Mouse (Mus musculus) hindbrain, embryonic 10.5 days (tissue): ENCODE results near the gene Btbd6. TPM values are rescaled to one million over a fixed set of nuclear protein-coding genes. Genes with fewer than 3 reads are reported as not detected.

Experiments used
- DNase-seq: peaks from one replicate; pipeline ENCODE4 v3.0.0-alpha.2; 2017; ENCODE audit warnings: low spot score
- H3K27ac ChIP-seq: fragments of 300-500 bp; sonication (generic); 2 replicates; pipeline ENCODE4 v1.5.1; 2016; ENCODE audit warnings: mild to moderate bottlenecking, moderate library complexity
- H3K27me3 ChIP-seq: fragments of 300-500 bp; sonication (generic); 2 replicates; pipeline ENCODE4 v1.6.1; 2016; ENCODE audit warnings: mild to moderate bottlenecking; ENCODE audit not compliant: poor library complexity, insufficient read depth, severe bottlenecking
- H3K36me3 ChIP-seq: fragments of 300-500 bp; sonication (generic); 2 replicates; pipeline ENCODE4 v1.6.1; 2016; ENCODE audit warnings: mild to moderate bottlenecking, moderate library complexity
- H3K4me1 ChIP-seq: fragments of 300-500 bp; sonication (generic); replicated peaks from 2 replicates; pipeline ENCODE4 v1.6.1; 2016; ENCODE audit warnings: mild to moderate bottlenecking
- H3K4me3 ChIP-seq: fragments of 300-500 bp; sonication (generic); 2 replicates; pipeline ENCODE4 v1.5.1; 2016; ENCODE audit warnings: mild to moderate bottlenecking, moderate library complexity
- H3K9me3 ChIP-seq: fragments of 300-500 bp; sonication (generic); 2 replicates; pipeline ENCODE4 v1.6.1; 2016; ENCODE audit warnings: mild to moderate bottlenecking, moderate library complexity
- WGBS: fragments of 180-500 bp; shearing (Covaris S2); methylation state at CpG from one replicate; pipeline ENCODE4 v1.1.7; 2016; 5-methylcytosine and 5-hydroxymethylcytosine counted together
- polyA plus RNA-seq: library from polyadenylated mRNA; unstranded; fragments of >200 nt; fragmentation: Nextera tagmentation; extraction: Ambion mirVana; gene quantifications from 2 replicates; pipeline ENCODE4 v1.2.1, GENCODE M21; 2016

Gene Btbd6
- polyA plus RNA-seq, 1 experiment from 2014 or later = 27.2 TPM

DNA sequence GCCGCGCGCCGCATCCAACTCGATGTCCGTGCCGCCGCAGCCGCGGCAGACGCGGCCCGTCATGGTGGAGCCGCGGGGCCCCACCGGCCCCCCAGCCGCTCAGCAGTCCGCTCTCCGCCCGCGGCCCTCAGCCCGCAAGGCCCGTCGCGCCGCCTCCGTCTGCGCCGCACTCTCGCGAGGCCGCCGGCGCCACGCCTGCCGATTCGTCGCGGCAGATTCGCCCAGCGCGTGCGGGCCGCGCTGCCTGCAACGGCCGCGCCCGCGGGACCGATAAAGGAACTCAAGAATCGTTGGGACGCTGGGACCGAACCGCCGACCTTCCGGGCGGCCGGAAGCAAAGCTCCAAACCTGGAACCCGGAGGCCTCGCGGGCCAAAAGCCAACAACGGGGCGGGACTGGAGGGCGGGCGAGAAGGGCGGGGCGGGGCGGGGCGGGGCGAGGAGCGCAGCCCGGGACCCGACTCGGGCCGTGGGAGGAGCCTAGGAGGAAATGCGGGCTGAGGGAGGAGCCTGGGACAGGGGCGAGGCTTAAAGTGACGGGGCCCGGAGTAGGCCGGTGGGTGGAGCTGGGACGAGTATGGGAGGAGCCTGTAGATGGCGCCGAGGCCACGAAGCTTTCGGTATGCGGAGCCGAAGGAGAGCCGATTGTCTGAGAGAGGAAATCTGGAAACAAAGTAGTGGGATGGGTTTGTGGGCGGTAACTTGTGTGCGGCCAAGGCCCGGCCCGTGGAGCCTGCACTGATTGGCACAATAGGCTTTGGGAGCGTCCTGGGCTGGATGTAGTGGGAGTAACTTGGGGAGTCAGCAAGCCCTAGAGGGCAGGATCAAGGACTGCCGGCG is 24.2 kb downstream of the Btbd6 start, which contains the start of gene Brf1:
Gene Brf1, minus strand, starts transcription at position 411 of the 839 bp plus-strand sequence.
- H3K4me3 ChIP-seq = peak within 1 kb of the TSS; percentile 88
- peak; percentile 99 for DNase-seq
- H3K27me3 ChIP-seq = no peaks in the 10 kb centered on the region
- H3K27ac ChIP-seq = peak within 1 kb of the TSS; percentile 97
- WGBS = under 1% methylated on average over 96 of the region's 96 CpGs
- H3K4me1 ChIP-seq = peaks cover 50% of the 10 kb centered on the region
- H3K9me3 ChIP-seq = no peaks in the 10 kb centered on the region
- peaks cover 19% of the 10 kb centered on the region for H3K36me3 ChIP-seq

DNA sequence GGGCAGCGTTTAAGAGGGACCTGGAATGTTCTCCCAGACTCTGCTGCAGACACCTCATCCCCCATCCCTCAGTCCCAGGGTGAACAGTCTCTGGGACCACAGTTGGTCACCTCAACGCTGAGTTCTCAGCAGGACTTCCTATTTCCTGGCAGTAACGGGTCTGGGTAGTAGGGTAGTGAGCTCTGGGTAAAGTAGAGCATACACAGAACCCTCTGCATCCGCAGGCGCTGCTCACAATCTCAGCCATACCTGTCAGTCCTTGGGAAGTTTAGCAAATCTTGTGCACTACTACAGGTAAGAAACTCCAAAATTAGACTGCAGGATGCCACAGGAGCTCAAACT is 24.8 kb downstream of the Btbd6 start:
- H3K36me3 ChIP-seq = peaks cover 13% of the 10 kb centered on the region
- peak overlapping the region; percentile 97 for H3K27ac ChIP-seq
- peaks cover 50% of the 10 kb centered on the region for H3K4me1 ChIP-seq
- no peaks in the 10 kb centered on the region for H3K27me3 ChIP-seq
- no peak for DNase-seq
- WGBS = 7% methylated on average over 5 of the region's 5 CpGs
- H3K4me3 ChIP-seq = peak overlapping the region; percentile 88
- H3K9me3 ChIP-seq = no peaks in the 10 kb centered on the region

DNA sequence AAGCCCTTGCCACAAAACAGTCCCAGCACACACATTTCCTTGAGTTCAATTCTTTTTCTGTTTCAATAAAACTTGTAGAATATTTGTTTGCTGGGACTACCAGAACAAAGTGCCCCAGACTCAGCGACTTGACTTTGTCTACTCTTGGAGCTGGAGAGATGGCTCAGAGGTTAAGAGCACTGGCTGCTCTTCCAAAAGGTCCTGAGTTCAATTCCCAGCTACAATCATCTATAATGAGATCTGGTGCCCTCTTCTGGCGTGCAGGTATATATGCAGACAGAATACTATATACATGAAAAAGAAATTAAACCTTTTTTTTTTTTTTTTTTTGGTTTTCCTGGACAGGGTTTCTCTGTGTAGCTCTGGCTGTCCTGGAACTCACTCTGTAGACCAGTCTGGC is 26.4 kb downstream of the Btbd6 start:
- Histone ChIP-seq H3K9me3 (no peaks in the 10 kb centered on the region), H3K36me3 (no peaks in the 10 kb centered on the region), H3K4me1 (peaks cover 40% of the 10 kb centered on the region), H3K4me3 (no peak overlapping the region), H3K27me3 (no peaks in the 10 kb centered on the region), H3K27ac (no peak overlapping the region)
- WGBS = 42% methylated on average over 2 of the region's 2 CpGs
- DNase-seq = no peak

DNA sequence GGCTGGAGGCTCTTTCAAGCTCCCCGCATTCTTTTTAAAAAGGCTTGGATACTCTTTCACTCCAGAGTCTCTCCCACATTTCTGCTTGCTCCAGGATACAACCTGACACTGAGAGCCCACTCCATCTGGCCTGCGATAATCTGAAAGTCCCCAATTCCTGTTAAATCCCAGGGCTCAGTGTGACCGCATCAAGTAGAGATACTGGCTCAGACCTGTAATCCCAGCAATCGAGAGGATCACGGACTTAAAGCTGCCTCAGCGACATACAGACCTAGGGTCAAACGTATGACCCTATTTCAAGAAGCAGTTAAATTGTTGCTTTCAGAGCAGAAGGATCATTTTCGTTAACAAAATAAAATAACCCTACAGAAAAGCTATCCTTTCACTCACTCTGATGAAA is 27.7 kb downstream of the Btbd6 start:
- H3K36me3 ChIP-seq = no peaks in the 10 kb centered on the region
- no peaks in the 10 kb centered on the region for H3K27me3 ChIP-seq
- H3K4me1 ChIP-seq = peaks cover 29% of the 10 kb centered on the region
- no peak overlapping the region for H3K27ac ChIP-seq
- DNase-seq = no peak
- H3K4me3 ChIP-seq = no peak overlapping the region
- H3K9me3 ChIP-seq = no peaks in the 10 kb centered on the region
- WGBS = 80% methylated on average over 8 of the region's 8 CpGs

DNA sequence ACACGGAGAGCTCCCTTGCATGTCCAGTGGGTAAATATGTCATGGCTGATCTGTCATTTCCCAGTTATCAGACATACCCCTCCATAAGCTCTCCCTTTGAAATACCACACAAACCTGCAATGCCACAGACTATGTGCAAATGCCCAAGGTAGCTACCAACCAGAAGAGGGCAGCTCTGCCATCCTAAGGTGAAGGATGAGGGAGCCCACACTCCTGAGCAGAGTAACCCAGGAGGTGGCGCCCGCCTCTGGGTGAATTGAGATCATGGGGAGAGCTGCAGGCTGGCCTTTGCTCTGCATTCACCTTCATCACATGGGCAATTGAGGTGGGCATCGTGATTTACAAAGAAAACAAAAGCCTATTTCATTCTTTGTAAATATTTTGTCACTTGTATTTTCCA is 28.7 kb downstream of the Btbd6 start:
- WGBS = 38% methylated on average over 4 of the region's 4 CpGs
- H3K4me1 ChIP-seq = peaks cover 19% of the 10 kb centered on the region
- H3K27me3 ChIP-seq = no peaks in the 10 kb centered on the region
- H3K36me3 ChIP-seq = no peaks in the 10 kb centered on the region
- H3K9me3 ChIP-seq = no peaks in the 10 kb centered on the region
- H3K27ac ChIP-seq = no peak overlapping the region
- DNase-seq = no peak
- H3K4me3 ChIP-seq = no peak overlapping the region

DNA sequence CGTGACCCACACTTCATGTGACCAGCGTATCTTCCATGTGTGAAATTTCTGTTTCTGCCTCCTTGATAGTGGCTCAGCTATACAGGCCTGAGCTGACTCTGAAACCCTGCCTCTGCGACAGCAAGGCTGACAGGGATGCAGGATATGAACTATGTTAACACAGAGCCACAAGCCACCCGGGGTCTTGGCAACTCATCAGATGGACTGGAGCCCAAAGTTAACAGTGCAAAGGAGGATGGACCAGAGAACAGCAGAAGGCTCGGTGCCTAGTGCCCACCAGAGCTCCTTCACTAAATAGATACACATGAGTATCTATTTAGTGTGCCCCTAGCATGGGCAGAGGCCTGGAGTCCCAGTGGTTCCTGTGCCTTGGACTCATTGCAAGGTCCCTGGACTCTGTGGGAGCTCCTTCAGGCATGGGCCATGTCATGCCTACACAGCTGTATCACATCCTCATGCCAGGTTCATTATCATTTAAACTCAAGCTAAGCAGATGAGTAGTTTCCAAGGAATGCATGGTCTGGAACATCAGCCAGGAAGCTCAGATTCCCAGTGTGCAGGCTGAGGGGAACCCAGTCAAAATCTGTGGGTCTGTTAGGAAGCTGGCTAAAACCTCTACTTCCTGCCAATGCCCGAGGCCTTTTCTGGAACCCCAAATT is 35.5 kb downstream of the Btbd6 start:
- Histone ChIP-seq H3K27me3 (no peaks in the 10 kb centered on the region), H3K4me1 (peaks cover 37% of the 10 kb centered on the region), H3K9me3 (no peaks in the 10 kb centered on the region), H3K4me3 (no peak overlapping the region), H3K36me3 (no peaks in the 10 kb centered on the region), H3K27ac (peak overlapping the region; percentile 97; the same call in 1 of the 2 replicates)
- DNase-seq = no peak
- WGBS = 93% methylated on average over 6 of the region's 6 CpGs

DNA sequence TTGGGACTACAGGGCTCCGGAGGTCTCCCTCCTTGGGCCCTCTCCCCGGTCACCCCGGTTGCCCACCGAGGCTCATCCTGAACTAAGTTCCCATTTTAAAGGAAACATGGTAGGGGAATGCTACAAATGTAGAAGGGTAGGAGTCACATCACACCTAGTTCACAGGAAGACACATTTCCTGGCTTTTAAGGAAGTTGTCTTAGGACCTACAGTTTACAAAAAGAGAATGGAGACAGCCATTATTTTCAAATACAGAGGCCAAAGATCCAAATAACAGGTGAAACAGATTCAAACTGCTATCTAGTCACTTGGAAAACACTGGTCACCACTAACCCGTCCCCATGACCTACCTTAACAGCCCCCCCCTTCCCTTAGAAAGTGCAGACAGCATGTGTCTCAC is 36.2 kb downstream of the Btbd6 start:
- peak overlapping the region; percentile 97 for H3K27ac ChIP-seq
- no peak for DNase-seq

DNA sequence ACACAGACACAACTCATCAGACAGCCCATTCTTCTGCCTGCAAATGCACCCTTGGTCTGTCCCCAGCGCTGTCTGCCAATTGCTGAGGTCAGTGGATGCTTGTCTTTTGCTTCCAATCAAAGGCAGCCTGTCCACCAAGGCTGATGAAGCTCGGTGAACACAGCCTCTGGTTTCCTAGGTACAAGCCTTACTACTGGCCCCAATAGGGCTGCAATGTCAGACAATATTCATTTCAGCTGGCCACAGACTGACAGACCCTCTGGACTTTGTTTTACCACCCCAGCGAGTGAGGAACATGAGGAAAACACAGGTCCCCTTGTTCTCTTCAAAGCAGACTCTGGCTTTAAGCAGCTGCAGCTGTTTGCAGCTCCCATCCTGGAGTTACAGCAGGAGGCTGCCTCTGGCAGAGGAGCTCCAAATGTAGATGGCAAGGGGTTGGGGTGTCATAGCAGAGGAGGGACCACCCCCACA is 36.8 kb downstream of the Btbd6 start:
- Histone ChIP-seq H3K27me3 (no peaks in the 10 kb centered on the region), H3K4me1 (peaks cover 48% of the 10 kb centered on the region), H3K9me3 (no peaks in the 10 kb centered on the region), H3K4me3 (peak overlapping the region; percentile 97), H3K36me3 (no peaks in the 10 kb centered on the region), H3K27ac (peak overlapping the region; percentile 97)
- 61% methylated on average over 3 of the region's 3 CpGs for WGBS
- peak; percentile 41 for DNase-seq

More for the DNA sequence above, 36.2 kb downstream of the Btbd6 start:
- H3K27me3 ChIP-seq = no peaks in the 10 kb centered on the region
- H3K9me3 ChIP-seq = no peaks in the 10 kb centered on the region
- H3K4me3 ChIP-seq = no peak overlapping the region
- peaks cover 43% of the 10 kb centered on the region for H3K4me1 ChIP-seq
- no peaks in the 10 kb centered on the region for H3K36me3 ChIP-seq
- 91% methylated on average over 5 of the region's 5 CpGs for WGBS

DNA sequence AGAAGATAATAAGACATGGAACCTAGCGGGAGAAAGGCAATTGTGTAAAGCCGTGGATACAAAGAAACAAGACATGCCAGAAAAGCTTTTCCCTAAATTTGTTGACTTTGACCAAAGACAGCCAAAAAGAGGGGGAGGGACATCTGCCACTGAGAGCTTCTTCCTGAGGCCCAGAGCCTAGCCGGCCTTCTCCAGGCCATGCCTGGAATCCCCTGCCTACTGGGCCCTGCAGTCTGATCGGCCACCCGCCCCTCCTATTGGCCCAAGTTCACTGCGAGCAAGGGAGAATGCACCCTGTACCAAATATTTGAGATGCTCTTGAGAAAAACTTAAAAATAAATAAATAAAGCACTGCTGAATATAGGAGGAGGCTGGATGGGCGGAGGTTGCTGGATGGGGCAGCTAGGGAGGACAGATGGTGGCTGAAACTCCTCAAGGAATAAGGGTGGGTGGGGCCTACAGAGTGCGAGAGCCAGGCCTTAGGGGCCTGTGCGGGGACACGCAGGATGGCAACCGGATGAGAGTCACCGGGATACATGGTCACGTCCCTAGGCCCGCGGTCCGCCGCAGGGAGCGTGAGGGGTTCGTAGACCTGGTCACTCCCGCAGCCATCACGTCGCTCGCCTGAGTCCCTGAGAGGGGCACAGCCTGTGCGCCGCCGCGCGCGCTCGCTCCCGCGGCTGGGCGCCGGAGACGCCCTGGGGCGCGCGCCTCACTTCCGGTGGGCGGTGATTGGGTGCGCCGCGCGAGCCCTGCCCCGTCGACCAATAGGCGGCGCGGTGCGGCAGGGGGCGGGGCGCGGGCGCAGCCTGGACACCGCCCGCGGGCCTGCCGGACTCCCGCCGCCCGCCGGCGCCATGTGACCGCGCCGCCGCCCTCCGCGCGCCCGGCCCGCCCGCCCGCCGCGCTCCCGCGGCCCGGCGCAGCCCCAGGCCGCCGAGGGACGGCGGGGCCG is 37.6 kb downstream of the Btbd6 start, which contains the start of gene Pacs2:
Gene Pacs2, plus strand, starts transcription at position 905 of the 955 bp plus-strand sequence.
- H3K27ac ChIP-seq = peak within 1 kb of the TSS; percentile 97
- peaks cover 6% of the 10 kb centered on the region; the same call in 1 of the 2 replicates for H3K36me3 ChIP-seq
- peak within 1 kb of the TSS; percentile 97 for H3K4me3 ChIP-seq
- H3K4me1 ChIP-seq = peaks cover 48% of the 10 kb centered on the region
- DNase-seq = peak; percentile 90
- H3K27me3 ChIP-seq = no peaks in the 10 kb centered on the region
- WGBS = 6% methylated on average over 74 of the region's 85 CpGs
- H3K9me3 ChIP-seq = no peaks in the 10 kb centered on the region

DNA sequence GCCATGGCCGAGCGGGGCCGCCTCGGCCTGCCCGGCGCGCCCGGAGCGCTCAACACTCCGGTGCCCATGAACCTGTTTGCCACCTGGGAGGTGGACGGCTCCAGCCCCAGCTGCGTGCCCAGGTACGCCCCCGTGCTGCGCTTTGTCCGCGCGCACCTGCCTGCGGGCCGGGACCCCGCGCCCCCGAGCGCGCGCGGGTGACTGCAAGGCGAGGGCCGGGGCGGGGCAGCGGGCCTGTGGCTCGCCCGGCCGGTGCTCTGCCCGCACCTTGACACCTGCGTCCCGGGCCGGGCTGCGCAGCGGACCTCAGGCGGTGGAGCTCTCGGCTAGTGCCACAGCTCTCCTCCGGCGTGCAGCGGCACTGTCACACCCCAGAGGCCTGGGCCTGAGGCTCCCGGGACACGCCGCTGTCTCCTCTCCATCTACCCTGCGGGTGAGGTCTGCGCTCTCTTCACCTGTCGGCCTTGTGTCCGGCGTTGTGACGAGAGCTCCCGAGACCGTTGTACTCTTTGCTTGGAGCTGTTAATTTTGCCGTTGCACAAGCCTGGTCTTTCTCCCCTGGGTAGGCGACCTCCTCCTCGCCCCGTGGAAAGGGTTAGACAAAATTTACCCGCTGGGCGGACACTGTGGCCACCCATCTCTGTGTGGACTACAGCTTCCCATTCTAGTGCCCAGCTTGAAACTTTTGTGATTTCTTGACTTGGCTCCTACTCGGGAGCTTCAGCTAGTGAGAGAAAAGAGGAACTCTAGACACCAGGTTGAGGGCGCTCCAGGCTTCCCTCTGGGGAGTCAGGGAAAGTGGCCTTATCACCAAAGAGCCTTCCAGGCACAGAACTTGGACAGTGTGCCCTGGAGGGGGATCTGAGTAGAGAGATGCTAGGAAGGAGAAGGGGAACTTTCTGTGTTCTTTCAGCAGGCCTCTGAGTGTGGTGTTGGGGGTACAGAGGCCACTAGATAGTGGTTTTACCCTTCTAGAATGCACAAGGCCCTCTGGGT is 38.6 kb downstream of the Btbd6 start:
- no peaks in the 10 kb centered on the region for H3K27me3 ChIP-seq

DNA sequence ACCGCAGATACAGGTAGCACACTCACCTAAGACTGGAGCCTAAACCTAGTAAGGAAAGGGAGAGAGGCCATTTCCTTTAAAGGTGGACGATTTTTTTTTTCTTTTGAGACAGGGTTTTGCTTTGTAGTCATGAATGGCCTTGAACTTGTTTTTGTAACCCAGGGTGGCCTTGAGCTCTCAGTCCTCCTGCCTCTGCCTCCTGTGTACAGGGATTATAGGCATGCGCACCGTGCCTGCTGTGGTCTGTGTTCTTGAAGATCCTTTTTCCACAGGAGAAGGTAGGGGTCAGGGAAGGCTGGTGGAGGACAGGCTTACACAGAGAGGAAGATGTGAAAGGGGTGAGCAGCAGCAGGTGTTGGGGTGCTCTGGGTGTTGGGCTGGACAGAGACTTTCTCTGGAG is 39.7 kb downstream of the Btbd6 start:
- DNase-seq = no peak
- Histone ChIP-seq H3K27ac (0 out of 2 replicates have a peak overlapping the region, but pooled peaks have one; percentile 97), H3K27me3 (no peaks in the 10 kb centered on the region), H3K36me3 (peaks cover 19% of the 10 kb centered on the region), H3K4me3 (peak overlapping the region; percentile 97), H3K9me3 (no peaks in the 10 kb centered on the region), H3K4me1 (peaks cover 48% of the 10 kb centered on the region)
- WGBS = 77% methylated on average over 4 of the region's 4 CpGs

More for the DNA sequence above, 38.6 kb downstream of the Btbd6 start:
- 1% methylated on average over 64 of the region's 64 CpGs for WGBS
- peak; percentile 61 for DNase-seq
- no peaks in the 10 kb centered on the region for H3K9me3 ChIP-seq
- peaks cover 48% of the 10 kb centered on the region for H3K4me1 ChIP-seq
- peaks cover 11% of the 10 kb centered on the region; the same call in 1 of the 2 replicates for H3K36me3 ChIP-seq
- H3K4me3 ChIP-seq = peak overlapping the region; percentile 97
- H3K27ac ChIP-seq = peak overlapping the region; percentile 97
